Mouse (Mus musculus): ENCODE measurements around the gene Nmrk2. TPM values are rescaled to one million over a fixed set of nuclear protein-coding genes. Genes with fewer than 3 reads are reported as not detected.

Gene Nmrk2
- 0.11 and 0.13 TPM in 2 replicates for polyA plus RNA-seq (2015; fragmentation: Nextera tagmentation; extraction: Ambion mirVana)

GRCm38 (mm10) chr10:81201807-81202758 lies at the start of gene Nmrk2:
TSS of gene Nmrk2 (minus strand) at chr10:81202051.

GRCm38 (mm10) chr10:81232580-81233225 lies 30.9 kb upstream of the Nmrk2 start, which contains the start of gene Zfr2:
TSS of gene Zfr2 (plus strand) at chr10:81233155.

GRCm38 (mm10) chr10:81230438-81231332 lies 28.8 kb upstream of the Nmrk2 start, which contains the start of gene Atcay:
TSS of gene Atcay (minus strand) at chr10:81230833.

GRCm38 (mm10) chr10:81183805-81184204 lies 18.0 kb downstream of the Nmrk2 start, which contains the start of gene 4930442H23Rik:
TSS of gene 4930442H23Rik (minus strand) at chr10:81183849.

GRCm38 (mm10) chr10:81182336-81183333 lies 19.2 kb downstream of the Nmrk2 start, which contains the start of gene Dapk3:
TSS of gene Dapk3 (plus strand) at chr10:81183005.

GRCm38 (mm10) chr10:81176466-81177271 lies 25.2 kb downstream of the Nmrk2 start, which contains the start of gene Eef2:
TSS of gene Eef2 (plus strand) at chr10:81176631.

GRCm38 (mm10) chr10:81167200-81168086 lies 34.4 kb downstream of the Nmrk2 start, which contains the start of gene Pias4:
TSS of gene Pias4 (minus strand) at chr10:81167923.

Other genes starting within 250 kb of the Nmrk2 start
- gene Gng7, start 187.1 kb downstream of the Nmrk2 start, polyA plus RNA-seq (2015; fragmentation: Nextera tagmentation; extraction: Ambion mirVana), result 26.8 and 31.7 TPM in 2 replicates
- 70.0 and 88.4 TPM in 2 replicates for gene Diras1, start 176.4 kb downstream of the Nmrk2 start, polyA plus RNA-seq (2015; fragmentation: Nextera tagmentation; extraction: Ambion mirVana)
- 36.6 and 41.3 TPM in 2 replicates for gene Slc39a3, start 164.6 kb downstream of the Nmrk2 start, polyA plus RNA-seq (2015; fragmentation: Nextera tagmentation; extraction: Ambion mirVana)
- 246 and 290 TPM in 2 replicates for gene Sgta, start 141.9 kb downstream of the Nmrk2 start, polyA plus RNA-seq (2015; fragmentation: Nextera tagmentation; extraction: Ambion mirVana)
- gene Thop1, start 132.0 kb downstream of the Nmrk2 start, polyA plus RNA-seq (2015; fragmentation: Nextera tagmentation; extraction: Ambion mirVana), result 37.7 and 40.4 TPM in 2 replicates
- gene Creb3l3, start 103.2 kb downstream of the Nmrk2 start, polyA plus RNA-seq (2015; fragmentation: Nextera tagmentation; extraction: Ambion mirVana), result 0.50 and 0.69 TPM in 2 replicates
- gene Map2k2, start 96.1 kb downstream of the Nmrk2 start, polyA plus RNA-seq (2015; fragmentation: Nextera tagmentation; extraction: Ambion mirVana), result 208 and 228 TPM in 2 replicates
- 19.7 and 21.3 TPM in 2 replicates for gene Zbtb7a, start 66.8 kb downstream of the Nmrk2 start, polyA plus RNA-seq (2015; fragmentation: Nextera tagmentation; extraction: Ambion mirVana)
- gene Pias4, start 34.1 kb downstream of the Nmrk2 start, polyA plus RNA-seq (2015; fragmentation: Nextera tagmentation; extraction: Ambion mirVana), result 34.5 and 40.4 TPM in 2 replicates
- 404 and 449 TPM in 2 replicates for gene Eef2, start 25.4 kb downstream of the Nmrk2 start, polyA plus RNA-seq (2015; fragmentation: Nextera tagmentation; extraction: Ambion mirVana)
- gene Dapk3, start 19.0 kb downstream of the Nmrk2 start, polyA plus RNA-seq (2015; fragmentation: Nextera tagmentation; extraction: Ambion mirVana), result 68.4 and 78.4 TPM in 2 replicates
- not detected in 2 replicates for gene 4930442H23Rik, start 18.2 kb downstream of the Nmrk2 start, polyA plus RNA-seq (2015; fragmentation: Nextera tagmentation; extraction: Ambion mirVana)
- 62.1 and 75.8 TPM in 2 replicates for gene Atcay, start 28.8 kb upstream of the Nmrk2 start, polyA plus RNA-seq (2015; fragmentation: Nextera tagmentation; extraction: Ambion mirVana)
- gene Zfr2, start 31.1 kb upstream of the Nmrk2 start, polyA plus RNA-seq (2015; fragmentation: Nextera tagmentation; extraction: Ambion mirVana), result 24.6 and 28.6 TPM in 2 replicates
- 69.6 and 88.6 TPM in 2 replicates for gene Matk, start 50.9 kb upstream of the Nmrk2 start, polyA plus RNA-seq (2015; fragmentation: Nextera tagmentation; extraction: Ambion mirVana)
- 168 and 176 TPM in 2 replicates for gene Mrpl54, start 64.9 kb upstream of the Nmrk2 start, polyA plus RNA-seq (2015; fragmentation: Nextera tagmentation; extraction: Ambion mirVana)
- gene Apba3, start 64.9 kb upstream of the Nmrk2 start, polyA plus RNA-seq (2015; fragmentation: Nextera tagmentation; extraction: Ambion mirVana), result 32.0 and 34.0 TPM in 2 replicates
- gene Tjp3, start 89.5 kb upstream of the Nmrk2 start, polyA plus RNA-seq (2015; fragmentation: Nextera tagmentation; extraction: Ambion mirVana), result 1.5 and 2.4 TPM in 2 replicates
- 101 and 122 TPM in 2 replicates for gene Pip5k1c, start 90.9 kb upstream of the Nmrk2 start, polyA plus RNA-seq (2015; fragmentation: Nextera tagmentation; extraction: Ambion mirVana)
- gene Cactin, start 119.1 kb upstream of the Nmrk2 start, polyA plus RNA-seq (2015; fragmentation: Nextera tagmentation; extraction: Ambion mirVana), result 18.8 and 20.8 TPM in 2 replicates
- gene Tbxa2r, start 126.7 kb upstream of the Nmrk2 start, polyA plus RNA-seq (2015; fragmentation: Nextera tagmentation; extraction: Ambion mirVana), result 5.2 and 5.5 TPM in 2 replicates
- 0.06 TPM in 1 of 2 replicates, not detected in the other for gene Gipc3, start 141.2 kb upstream of the Nmrk2 start, polyA plus RNA-seq (2015; fragmentation: Nextera tagmentation; extraction: Ambion mirVana)
- gene Hmg20b, start 148.4 kb upstream of the Nmrk2 start, polyA plus RNA-seq (2015; fragmentation: Nextera tagmentation; extraction: Ambion mirVana), result 31.7 and 34.0 TPM in 2 replicates
- 19.8 and 21.9 TPM in 2 replicates for gene Mfsd12, start 155.4 kb upstream of the Nmrk2 start, polyA plus RNA-seq (2015; fragmentation: Nextera tagmentation; extraction: Ambion mirVana)
- 0.60 and 0.76 TPM in 2 replicates for gene 4930404N11Rik, start 163.8 kb upstream of the Nmrk2 start, polyA plus RNA-seq (2015; fragmentation: Nextera tagmentation; extraction: Ambion mirVana)
- gene Fzr1, start 176.5 kb upstream of the Nmrk2 start, polyA plus RNA-seq (2015; fragmentation: Nextera tagmentation; extraction: Ambion mirVana), result 137 and 142 TPM in 2 replicates
- 115 and 127 TPM in 2 replicates for gene Dohh, start 182.4 kb upstream of the Nmrk2 start, polyA plus RNA-seq (2015; fragmentation: Nextera tagmentation; extraction: Ambion mirVana)
- 6.0 and 6.2 TPM in 2 replicates for gene Gm48551, start 182.4 kb upstream of the Nmrk2 start, polyA plus RNA-seq (2015; fragmentation: Nextera tagmentation; extraction: Ambion mirVana)
- 2.0 and 3.0 TPM in 2 replicates for gene Gm48552, start 187.0 kb upstream of the Nmrk2 start, polyA plus RNA-seq (2015; fragmentation: Nextera tagmentation; extraction: Ambion mirVana)
- 1.8 and 2.3 TPM in 2 replicates for gene Smim24, start 191.0 kb upstream of the Nmrk2 start, polyA plus RNA-seq (2015; fragmentation: Nextera tagmentation; extraction: Ambion mirVana)